Mouse (Mus musculus) spleen, adult 2 months (tissue): ENCODE results near the gene Katnb1. TPM values are rescaled to one million over a fixed set of nuclear protein-coding genes. Genes with fewer than 3 reads are reported as not detected.

Experiments
- DNase-seq, 2 experiments: peaks; one replicate each; pipeline versions ENCODE4 v3.0.0 to v3.0.0-alpha.2; 2012 to 2021; ENCODE audit warnings: low spot score in 2 of 2, low read depth in 1 of 2
- H3K27ac ChIP-seq: fragments of 200-500 bp; 2 replicates; pipeline ENCODE4 v1.5.1; 2012; ENCODE audit warnings: low read length, inconsistent platforms; ENCODE audit not compliant: insufficient read depth
- H3K27me3 ChIP-seq: fragments of 200-500 bp; 2 replicates; pipeline ENCODE4 v1.6.1; 2012; ENCODE audit warnings: mild to moderate bottlenecking, moderate library complexity, low read length, inconsistent platforms; ENCODE audit not compliant: control insufficient read depth, insufficient read depth
- H3K36me3 ChIP-seq: fragments of 200-500 bp; 2 replicates; pipeline ENCODE4 v1.6.1; 2012; ENCODE audit warnings: mild to moderate bottlenecking, low read length, inconsistent platforms; ENCODE audit not compliant: control insufficient read depth, insufficient read depth
- H3K4me1 ChIP-seq: fragments of 200-500 bp; 2 replicates; pipeline ENCODE4 v1.6.1; 2011; ENCODE audit warnings: inconsistent platforms; ENCODE audit not compliant: control insufficient read depth, insufficient read depth, insufficient read length
- H3K4me3 ChIP-seq: fragments of 200-500 bp; 2 replicates; pipeline ENCODE4 v1.5.1; 2011; ENCODE audit warnings: mild to moderate bottlenecking, inconsistent platforms; ENCODE audit not compliant: insufficient read depth, insufficient read length; ENCODE audit errors: extremely low read depth
- CTCF ChIP-seq: fragments of 200-500 bp; IDR thresholded peaks from 2 replicates; pipeline ENCODE4 v1.5.1; 2011; ENCODE audit warnings: mild to moderate bottlenecking, inconsistent platforms; ENCODE audit not compliant: insufficient read depth, insufficient read length, insufficient replicate concordance; ENCODE audit errors: extremely low read depth
- POLR2A ChIP-seq: fragments of 200-500 bp; IDR thresholded peaks from 2 replicates; pipeline ENCODE4 v1.6.1; 2011; ENCODE audit warnings: low read depth, low read length, inconsistent platforms
- WGBS: fragments of 180-500 bp; shearing (Covaris S2); methylation state at CpG from one replicate; pipeline ENCODE4 v1.1.7; 2018; 5-methylcytosine and 5-hydroxymethylcytosine counted together
- polyA plus RNA-seq: library from polyadenylated mRNA; depleted of rRNA; stranded (reverse); fragments of >200 nt; gene quantifications from 2 replicates; pipeline ENCODE4 v1.2.3, GENCODE M21; 2012

The Katnb1 gene
- polyA plus RNA-seq, 1 experiment: 13.2 TPM

GRCm38 (mm10) chr8:95064531-95064930 is 16.5 kb upstream of the Katnb1 start:
- TF ChIP-seq POLR2A: no peak
- no peak for TF ChIP-seq CTCF
- Histone ChIP-seq H3K27me3 (no peaks in the 10 kb centered on the region), H3K4me3 (no peak overlapping the region), H3K36me3 (no peaks in the 10 kb centered on the region), H3K27ac (no peak overlapping the region), H3K4me1 (no peaks in the 10 kb centered on the region)
- DNase-seq: no peak
- WGBS: 90% methylated on average over 2 of the region's 2 CpGs

- Histone ChIP-seq H3K36me3 (no peaks in the 10 kb centered on the region), H3K4me3 (no peak overlapping the region)
- whole genome bisulfite sequencing: 54% methylated on average over 3 of the region's 3 CpGs
These were observed 13.4 kb upstream of the Katnb1 start for GRCm38 (mm10) chr8:95067582-95067981.

GRCm38 (mm10) chr8:95075504-95075903 is 5.5 kb upstream of the Katnb1 start:
- 74% methylated on average over 3 of the region's 3 CpGs for WGBS
- TF ChIP-seq POLR2A (no peak), CTCF (no peak)
- Histone ChIP-seq H3K27me3 (no peaks in the 10 kb centered on the region), H3K36me3 (no peaks in the 10 kb centered on the region), H3K4me3 (no peak overlapping the region), H3K4me1 (no peaks in the 10 kb centered on the region), H3K27ac (no peak overlapping the region)
- DNase-seq: no peak

More at GRCm38 (mm10) chr8:95067582-95067981, 13.4 kb upstream of the Katnb1 start:
- TF ChIP-seq CTCF: no peak
- TF ChIP-seq POLR2A: no peak
- Histone ChIP-seq H3K4me1 (no peaks in the 10 kb centered on the region), H3K27me3 (no peaks in the 10 kb centered on the region), H3K27ac (no peak overlapping the region)
- peak; percentile 26 to 53 for DNase-seq

GRCm38 (mm10) chr8:95076151-95076550 is 4.8 kb upstream of the Katnb1 start:
- no peak for TF ChIP-seq CTCF
- TF ChIP-seq POLR2A: no peak
- Histone ChIP-seq H3K4me1 (no peaks in the 10 kb centered on the region), H3K27me3 (no peaks in the 10 kb centered on the region), H3K36me3 (no peaks in the 10 kb centered on the region), H3K27ac (no peak overlapping the region), H3K4me3 (no peak overlapping the region)
- WGBS: 88% methylated on average over 17 of the region's 17 CpGs
- no peak for DNase-seq

GRCm38 (mm10) chr8:95078055-95078454 is 2.9 kb upstream of the Katnb1 start:
- H3K27ac ChIP-seq: no peak overlapping the region
- no peaks in the 10 kb centered on the region for H3K27me3 ChIP-seq
- H3K4me1 ChIP-seq: peaks cover 5% of the 10 kb centered on the region; the same call in 1 of the 2 replicates
- H3K36me3 ChIP-seq: no peaks in the 10 kb centered on the region
- no peak for DNase-seq
- H3K4me3 ChIP-seq: no peak overlapping the region
- 82% methylated on average over 3 of the region's 3 CpGs for WGBS
- TF ChIP-seq POLR2A (no peak), CTCF (no peak)

GRCm38 (mm10) chr8:95079305-95079704 is 1.7 kb upstream of the Katnb1 start:
- Histone ChIP-seq H3K27ac (no peak overlapping the region), H3K36me3 (no peaks in the 10 kb centered on the region; the same call in 1 of the 2 replicates), H3K27me3 (no peaks in the 10 kb centered on the region), H3K4me1 (peaks cover 5% of the 10 kb centered on the region; the same call in 1 of the 2 replicates), H3K4me3 (no peak overlapping the region)
- WGBS: 90% methylated on average over 4 of the region's 4 CpGs
- DNase-seq: no peak
- TF ChIP-seq POLR2A (no peak), CTCF (no peak)

- TF ChIP-seq POLR2A: no peak
- no peak for TF ChIP-seq CTCF
- no peak overlapping the region for H3K27ac ChIP-seq
- WGBS: 5% methylated on average over 11 of the region's 11 CpGs
- H3K4me3 ChIP-seq: peak overlapping the region; percentile 88; the same call in 1 of the 2 replicates
- H3K27me3 ChIP-seq: no peaks in the 10 kb centered on the region
- H3K36me3 ChIP-seq: peaks cover 1% of the 10 kb centered on the region
- peak in 1 of 2 experiments; percentile 11 for DNase-seq
- peaks cover 5% of the 10 kb centered on the region; the same call in 1 of the 2 replicates for H3K4me1 ChIP-seq
These were observed 664 bp downstream of the Katnb1 start for GRCm38 (mm10) chr8:95081650-95082049.

- Histone ChIP-seq H3K27ac (no peak overlapping the region), H3K36me3 (peaks cover 4% of the 10 kb centered on the region), H3K4me1 (peaks cover 5% of the 10 kb centered on the region; the same call in 1 of the 2 replicates), H3K27me3 (no peaks in the 10 kb centered on the region), H3K4me3 (no peak overlapping the region)
- no peak for DNase-seq
- TF ChIP-seq POLR2A: no peak
- TF ChIP-seq CTCF: no peak
- 83% methylated on average over 4 of the region's 4 CpGs for WGBS
These were observed 3.3 kb downstream of the Katnb1 start for GRCm38 (mm10) chr8:95084261-95084660.
